Mouse (Mus musculus) spleen, adult 2 months (tissue): ENCODE data around the gene Stx4a. TPM values are rescaled to one million over a fixed set of nuclear protein-coding genes. Genes with fewer than 3 reads are reported as not detected.

Experiments used
- DNase-seq, 2 experiments: peaks; one replicate each; pipeline versions ENCODE4 v3.0.0 to v3.0.0-alpha.2; 2012 to 2021; ENCODE audit warnings: low spot score in 2 of 2, low read depth in 1 of 2
- H3K27ac ChIP-seq: fragments of 200-500 bp; 2 replicates; pipeline ENCODE4 v1.5.1; 2012; ENCODE audit warnings: low read length, inconsistent platforms; ENCODE audit not compliant: insufficient read depth
- H3K27me3 ChIP-seq: fragments of 200-500 bp; 2 replicates; pipeline ENCODE4 v1.6.1; 2012; ENCODE audit warnings: mild to moderate bottlenecking, moderate library complexity, low read length, inconsistent platforms; ENCODE audit not compliant: control insufficient read depth, insufficient read depth
- H3K36me3 ChIP-seq: fragments of 200-500 bp; 2 replicates; pipeline ENCODE4 v1.6.1; 2012; ENCODE audit warnings: mild to moderate bottlenecking, low read length, inconsistent platforms; ENCODE audit not compliant: control insufficient read depth, insufficient read depth
- H3K4me1 ChIP-seq: fragments of 200-500 bp; 2 replicates; pipeline ENCODE4 v1.6.1; 2011; ENCODE audit warnings: inconsistent platforms; ENCODE audit not compliant: control insufficient read depth, insufficient read depth, insufficient read length
- H3K4me3 ChIP-seq: fragments of 200-500 bp; 2 replicates; pipeline ENCODE4 v1.5.1; 2011; ENCODE audit warnings: mild to moderate bottlenecking, inconsistent platforms; ENCODE audit not compliant: insufficient read depth, insufficient read length; ENCODE audit errors: extremely low read depth
- CTCF ChIP-seq: fragments of 200-500 bp; IDR thresholded peaks from 2 replicates; pipeline ENCODE4 v1.5.1; 2011; ENCODE audit warnings: mild to moderate bottlenecking, inconsistent platforms; ENCODE audit not compliant: insufficient read depth, insufficient read length, insufficient replicate concordance; ENCODE audit errors: extremely low read depth
- POLR2A ChIP-seq: fragments of 200-500 bp; IDR thresholded peaks from 2 replicates; pipeline ENCODE4 v1.6.1; 2011; ENCODE audit warnings: low read depth, low read length, inconsistent platforms
- WGBS: fragments of 180-500 bp; shearing (Covaris S2); methylation state at CpG from one replicate; pipeline ENCODE4 v1.1.7; 2018; 5-methylcytosine and 5-hydroxymethylcytosine counted together
- polyA plus RNA-seq: library from polyadenylated mRNA; depleted of rRNA; stranded (reverse); fragments of >200 nt; gene quantifications from 2 replicates; pipeline ENCODE4 v1.2.3, GENCODE M21; 2012

The Stx4a gene
- polyA plus RNA-seq, 1 experiment: 54.7 TPM

GRCm38 (mm10) chr7:127814241-127814921, 9.7 kb upstream of the Stx4a start:
- Histone ChIP-seq H3K4me3 (no peak overlapping the region), H3K27ac (peak overlapping the region; percentile 16; the same call in 1 of the 2 replicates), H3K4me1 (no peaks in the 10 kb centered on the region), H3K27me3 (no peaks in the 10 kb centered on the region), H3K36me3 (no peaks in the 10 kb centered on the region)
- TF ChIP-seq CTCF (no peak), POLR2A (no peak)
- DNase-seq: no peak
- WGBS: 86% methylated on average over 19 of the region's 19 CpGs

DNA sequence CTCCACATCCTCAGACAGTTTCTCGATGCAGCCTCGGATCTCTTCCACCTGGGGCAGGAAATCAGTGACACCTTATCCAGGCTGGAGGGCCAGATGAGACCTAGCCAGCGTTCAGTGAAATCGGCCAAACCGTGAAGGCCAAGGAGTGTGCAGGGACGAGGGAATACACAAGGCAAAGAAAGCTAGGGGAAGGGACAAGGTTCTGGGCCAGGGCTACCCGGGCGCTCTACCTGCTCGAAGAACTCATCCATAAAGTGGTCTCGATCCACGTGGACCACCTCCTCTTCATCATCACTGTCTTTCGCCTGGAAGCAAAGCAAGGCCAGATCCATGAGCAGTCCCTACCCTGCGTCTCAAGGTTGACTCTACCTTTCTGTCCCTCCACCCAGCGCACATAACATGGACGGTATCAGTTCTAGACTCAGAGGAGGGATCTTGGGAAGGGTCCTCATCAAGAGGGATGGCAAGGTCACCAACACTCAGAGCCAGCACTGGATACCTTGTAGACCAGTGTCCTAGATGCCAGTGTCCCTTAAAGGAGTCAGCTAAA, 8.9 kb upstream of the Stx4a start:
- H3K36me3 ChIP-seq: no peaks in the 10 kb centered on the region
- no peaks in the 10 kb centered on the region for H3K27me3 ChIP-seq
- no peak for TF ChIP-seq POLR2A
- no peak for TF ChIP-seq CTCF
- no peaks in the 10 kb centered on the region for H3K4me1 ChIP-seq
- no peak overlapping the region for H3K27ac ChIP-seq
- no peak for DNase-seq
- no peak overlapping the region for H3K4me3 ChIP-seq
- 94% methylated on average over 15 of the region's 15 CpGs for WGBS

- DNase-seq: no peak
- WGBS: 38% methylated on average over 15 of the region's 15 CpGs
- TF ChIP-seq CTCF: no peak
- TF ChIP-seq POLR2A: no peak
Observed at GRCm38 (mm10) chr7:127815954-127816821, 7.9 kb upstream of the Stx4a start.

GRCm38 (mm10) chr7:127817053-127817452, 7.0 kb upstream of the Stx4a start:
- no peak for DNase-seq
- TF ChIP-seq POLR2A (no peak), CTCF (no peak)
- H3K36me3 ChIP-seq: no peaks in the 10 kb centered on the region
- no peak overlapping the region for H3K27ac ChIP-seq
- no peak overlapping the region for H3K4me3 ChIP-seq
- WGBS: 86% methylated on average over 7 of the region's 7 CpGs
- H3K4me1 ChIP-seq: no peaks in the 10 kb centered on the region
- H3K27me3 ChIP-seq: no peaks in the 10 kb centered on the region

More at GRCm38 (mm10) chr7:127815954-127816821, 7.9 kb upstream of the Stx4a start:
- no peaks in the 10 kb centered on the region for H3K27me3 ChIP-seq
- H3K36me3 ChIP-seq: no peaks in the 10 kb centered on the region
- H3K27ac ChIP-seq: no peak overlapping the region
- H3K4me3 ChIP-seq: no peak overlapping the region
- no peaks in the 10 kb centered on the region for H3K4me1 ChIP-seq

DNA sequence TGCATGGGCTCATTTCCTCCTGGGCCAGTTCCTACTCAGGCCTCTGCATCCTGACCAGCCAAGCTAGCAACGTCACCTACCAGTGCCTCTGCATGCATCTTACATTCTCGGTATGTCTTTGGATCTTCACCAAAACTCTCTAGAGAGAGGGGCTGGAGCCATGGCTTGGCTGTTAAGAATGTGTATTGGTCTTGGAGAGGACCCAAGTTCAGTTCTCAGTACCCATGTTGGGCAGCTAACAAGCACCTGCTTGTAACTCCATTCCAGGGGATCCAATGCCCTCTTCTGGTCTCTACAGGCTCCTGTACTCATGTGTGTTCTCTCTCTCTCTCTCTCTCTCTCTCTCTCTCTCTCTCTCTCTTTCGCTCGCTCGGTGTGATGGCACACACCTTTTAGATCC, 6.3 kb upstream of the Stx4a start:
- TF ChIP-seq POLR2A (no peak), CTCF (no peak)
- no peak for DNase-seq
- no peak overlapping the region for H3K27ac ChIP-seq
- H3K4me1 ChIP-seq: no peaks in the 10 kb centered on the region
- 88% methylated on average over 5 of the region's 5 CpGs for WGBS
- no peaks in the 10 kb centered on the region for H3K36me3 ChIP-seq
- H3K4me3 ChIP-seq: no peak overlapping the region
- H3K27me3 ChIP-seq: no peaks in the 10 kb centered on the region

GRCm38 (mm10) chr7:127820836-127821509, 3.1 kb upstream of the Stx4a start:
- no peak overlapping the region for H3K27ac ChIP-seq
- H3K36me3 ChIP-seq: no peaks in the 10 kb centered on the region
- DNase-seq: no peak
- TF ChIP-seq CTCF (no peak), POLR2A (no peak)
- H3K4me1 ChIP-seq: no peaks in the 10 kb centered on the region
- H3K4me3 ChIP-seq: no peak overlapping the region
- WGBS: 36% methylated on average over 13 of the region's 13 CpGs
- 0 out of 2 replicates have a peak, but pooled peaks cover 3% of the 10 kb centered on the region for H3K27me3 ChIP-seq
